Comparison of ENCODE assay signal across 8 mouse cellular contexts in the genomic region with DNA sequence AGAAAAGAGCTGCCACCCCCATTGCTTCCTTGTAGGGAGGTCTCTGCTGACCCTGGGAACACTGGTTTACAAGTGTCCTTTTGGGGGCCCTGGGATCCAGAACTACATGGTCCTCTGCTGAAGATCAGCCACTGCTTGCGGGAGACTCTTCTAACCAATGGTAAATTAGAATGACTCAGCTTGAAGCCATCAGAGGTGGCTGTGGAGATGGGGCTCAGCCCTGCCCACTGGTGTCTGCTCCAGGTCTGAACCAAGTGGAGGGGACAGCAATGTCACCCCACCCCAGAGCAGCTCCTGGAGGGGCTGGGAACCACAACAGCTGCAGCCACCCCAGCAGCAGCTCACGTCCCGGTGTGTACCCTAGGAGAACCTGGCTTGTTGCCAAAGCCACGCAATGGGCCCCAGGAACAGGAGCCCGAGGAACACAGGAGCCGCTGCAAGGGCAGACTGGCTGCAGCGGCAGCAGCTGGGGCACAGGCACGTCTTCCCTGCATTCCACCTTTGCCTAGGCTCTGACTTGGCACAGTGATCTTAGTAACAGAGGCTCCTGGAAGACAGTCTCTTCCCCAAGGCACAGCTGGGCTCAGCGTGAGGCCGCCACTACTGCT. TPM values are rescaled to one million over a fixed set of nuclear protein-coding genes. Genes with fewer than 3 reads are reported as not detected.
DNase-seq lines count a peak whose midpoint lies in the region; ATAC-seq and TF ChIP-seq lines count a peak whose summit lies in the region.

No protein-coding gene starts in this region.

- H3K9ac ChIP-seq in forebrain, embryonic 16.5 days (replicated peaks; ENCODE audit: low read depth, low read length) = 0 out of 2 replicates have a peak overlapping the region, but pooled peaks have one; percentile 22
- no peak overlapping the region for H3K9ac ChIP-seq in forebrain, embryonic 14.5 days (ENCODE audit: low read length)
- H3K9ac ChIP-seq in lung, postnatal 0 days (replicated peaks; ENCODE audit: low read depth) = no peak overlapping the region
- H3K9ac ChIP-seq in neural tube, embryonic 15.5 days (replicated peaks) = peak overlapping the region; percentile 32; the same call in 1 of the 2 replicates

- no peak for TF ChIP-seq EP300 in lung, postnatal 0 days (IDR thresholded peaks at IDR 0.05)

- TF ChIP-seq CTCF in lung, postnatal 0 days (IDR thresholded peaks at IDR 0.05) = no peak

- no peak overlapping the region for H3K4me2 ChIP-seq in forebrain, embryonic 16.5 days (ENCODE audit: low read length)
- H3K4me2 ChIP-seq in forebrain, embryonic 14.5 days (ENCODE audit: low read length) = no peak overlapping the region
- H3K4me2 ChIP-seq in lung, postnatal 0 days (replicated peaks; ENCODE audit: low read depth, low read length) = no peak overlapping the region
- H3K4me2 ChIP-seq in neural tube, embryonic 15.5 days = no peak overlapping the region

- H3K27me3 ChIP-seq in forebrain, embryonic 16.5 days (replicated peaks; ENCODE audit: control insufficient read depth, insufficient read depth, low read length) = no peaks in the 10 kb centered on the region
- H3K27me3 ChIP-seq in forebrain, embryonic 14.5 days (replicated peaks; ENCODE audit: control insufficient read depth, insufficient read depth, low read length) = no peaks in the 10 kb centered on the region
- no peaks in the 10 kb centered on the region for H3K27me3 ChIP-seq in lung, postnatal 0 days (replicated peaks; ENCODE audit: insufficient read depth, low read length)
- no peaks in the 10 kb centered on the region for H3K27me3 ChIP-seq in neural tube, embryonic 15.5 days (replicated peaks)

- no peaks in the 10 kb centered on the region for H3K9me3 ChIP-seq in forebrain, embryonic 16.5 days (ENCODE audit: control insufficient read depth, low read length)
- H3K9me3 ChIP-seq in forebrain, embryonic 14.5 days (replicated peaks; ENCODE audit: control insufficient read depth, low read length) = no peaks in the 10 kb centered on the region
- H3K9me3 ChIP-seq in lung, postnatal 0 days (ENCODE audit: low read length) = no peaks in the 10 kb centered on the region
- H3K9me3 ChIP-seq in neural tube, embryonic 15.5 days (replicated peaks) = no peaks in the 10 kb centered on the region

- H3K27ac ChIP-seq in forebrain, embryonic 16.5 days (ENCODE audit: low read length) = no peak overlapping the region
- no peak overlapping the region for H3K27ac ChIP-seq in forebrain, embryonic 14.5 days (ENCODE audit: low read depth, low read length)
- H3K27ac ChIP-seq in lung, postnatal 0 days (ENCODE audit: low read length) = no peak overlapping the region
- no peak overlapping the region for H3K27ac ChIP-seq in neural tube, embryonic 15.5 days (replicated peaks)

- no peaks in the 10 kb centered on the region; the same call in 1 of the 2 replicates for H3K4me1 ChIP-seq in forebrain, embryonic 16.5 days (replicated peaks; ENCODE audit: control insufficient read depth, insufficient read depth, low read length)
- no peaks in the 10 kb centered on the region; the same call in 1 of the 2 replicates for H3K4me1 ChIP-seq in forebrain, embryonic 14.5 days (ENCODE audit: control insufficient read depth, insufficient read depth, low read length)
- H3K4me1 ChIP-seq in lung, postnatal 0 days (ENCODE audit: insufficient read depth, low read depth, low read length) = no peaks in the 10 kb centered on the region; the same call in 1 of the 2 replicates
- H3K4me1 ChIP-seq in neural tube, embryonic 15.5 days = peaks cover 21% of the 10 kb centered on the region

- ATAC-seq in forebrain, embryonic 16.5 days = no peak
- no peak for ATAC-seq in forebrain, embryonic 14.5 days
- ATAC-seq in lung, postnatal 0 days = no peak
- peak; percentile 70 for ATAC-seq in erythroblast, adult 5-6 weeks (replicated peaks; ENCODE audit: low FRiP score, poor library complexity, severe bottlenecking)
- ATAC-seq in neural tube, embryonic 15.5 days (ENCODE audit: low FRiP score) = no peak

- DNase-seq in forebrain, embryonic 14.5 days (ENCODE audit: low spot score) = no peak
- DNase-seq in lung, postnatal 0 days (ENCODE audit: low spot score) = peak; percentile 45
- no peak for DNase-seq in lung, postnatal 14 days
- no peak for DNase-seq in layer of hippocampus, postnatal 10 days (ENCODE audit: low spot score in 2 of 2)
- DNase-seq in natural killer cell, adult 2 months (ENCODE audit: low spot score in 2 of 2) = no peak

- H3K4me3 ChIP-seq in forebrain, embryonic 16.5 days (replicated peaks; ENCODE audit: low read length) = no peak overlapping the region
- H3K4me3 ChIP-seq in forebrain, embryonic 14.5 days (ENCODE audit: low read depth, low read length) = no peak overlapping the region
- H3K4me3 ChIP-seq in lung, postnatal 0 days (ENCODE audit: low read depth, low read length) = no peak overlapping the region
- no peak overlapping the region for H3K4me3 ChIP-seq in neural tube, embryonic 15.5 days (replicated peaks)

- WGBS in forebrain, embryonic 16.5 days = 18% methylated on average over 10 of the region's 10 CpGs
- WGBS in forebrain, embryonic 14.5 days = 23% methylated on average over 10 of the region's 10 CpGs
- 19% methylated on average over 8 of the region's 10 CpGs for WGBS in lung, postnatal 0 days
- 17% methylated on average over 10 of the region's 10 CpGs for whole genome bisulfite sequencing in neural tube, embryonic 15.5 days

- no peaks in the 10 kb centered on the region for H3K36me3 ChIP-seq in forebrain, embryonic 16.5 days (ENCODE audit: control insufficient read depth, insufficient read depth)
- no peaks in the 10 kb centered on the region for H3K36me3 ChIP-seq in forebrain, embryonic 14.5 days (ENCODE audit: control insufficient read depth, insufficient read depth, low read length)
- no peaks in the 10 kb centered on the region for H3K36me3 ChIP-seq in lung, postnatal 0 days (ENCODE audit: insufficient read depth, low read length)
- H3K36me3 ChIP-seq in neural tube, embryonic 15.5 days = no peaks in the 10 kb centered on the region

RNA-seq across cellular contexts. Expression of a gene that starts 35.6 kb away (rescaled TPM):
- polyA plus RNA-seq in forebrain, embryonic 16.5 days (2015; fragmentation: Nextera tagmentation; extraction: Ambion mirVana) = 44.1 and 47.5 TPM in 2 replicates
- polyA plus RNA-seq in forebrain, embryonic 14.5 days (2014; fragmentation: Nextera tagmentation; extraction: Ambion mirVana) = 37.9 and 39.7 TPM in 2 replicates
- 4.3 and 7.5 TPM in 2 replicates for polyA plus RNA-seq in lung, postnatal 0 days (2015; fragmentation: Nextera tagmentation; extraction: Ambion mirVana)
- 137 and 171 TPM in 2 replicates for total RNA-seq in erythroblast, adult 5-6 weeks (2015; ENCODE audit: low replicate concordance)
- total RNA-seq in erythroblast, adult 5-6 weeks (2017; ENCODE audit: low replicate concordance) = 151 and 182 TPM in 2 replicates
- polyA plus RNA-seq in neural tube, embryonic 15.5 days (2015; fragmentation: Nextera tagmentation; extraction: Ambion mirVana) = 39.6 and 41.1 TPM in 2 replicates
- 100 to 1,000 TPM; 146 to 164 TPM for total RNA-seq in layer of hippocampus, postnatal 10 days (2021)

RNA-seq across cellular contexts. Expression of a gene that starts 42.6 kb away (rescaled TPM):
- 45.8 and 51.5 TPM in 2 replicates for polyA plus RNA-seq in forebrain, embryonic 16.5 days (2015; fragmentation: Nextera tagmentation; extraction: Ambion mirVana)
- 40.3 and 41.3 TPM in 2 replicates for polyA plus RNA-seq in forebrain, embryonic 14.5 days (2014; fragmentation: Nextera tagmentation; extraction: Ambion mirVana)
- polyA plus RNA-seq in lung, postnatal 0 days (2015; fragmentation: Nextera tagmentation; extraction: Ambion mirVana) = 22.9 and 28.4 TPM in 2 replicates
- 5.6 and 7.9 TPM in 2 replicates for total RNA-seq in erythroblast, adult 5-6 weeks (2015; ENCODE audit: low replicate concordance)
- 5.9 and 9.1 TPM in 2 replicates for total RNA-seq in erythroblast, adult 5-6 weeks (2017; ENCODE audit: low replicate concordance)
- polyA plus RNA-seq in neural tube, embryonic 15.5 days (2015; fragmentation: Nextera tagmentation; extraction: Ambion mirVana) = 44.4 and 44.5 TPM in 2 replicates
- 10 to 100 TPM; 28.8 to 32.1 TPM for total RNA-seq in layer of hippocampus, postnatal 10 days (2021)

Comparison
In these comparisons a context has a peak if more than half of its experiments do, and no peak if none do; other contexts are left out.
1. H3K9ac ChIP-seq: peak in forebrain, embryonic 16.5 days (single experiment) and neural tube, embryonic 15.5 days (single experiment); none in forebrain, embryonic 14.5 days (single experiment) and lung, postnatal 0 days (single experiment).